Mouse (Mus musculus) cerebellum, adult 2 months (tissue): ENCODE measurements at regions not wholly inside any gene's neighbourhood (a gene's known extent, or its start where the extent isn't known, plus 50 kb on each side); places are given as distances from the start of the nearest gene placed in this dataset.

Source experiments
- CTCF ChIP-seq: fragments of 200-500 bp; IDR thresholded peaks from 2 replicates; pipeline ENCODE4 v1.5.1; 2011; ENCODE audit warnings: low read depth, mild to moderate bottlenecking, control low read depth, low read length, moderate library complexity, borderline replicate concordance; ENCODE audit not compliant: insufficient read depth
- POLR2A ChIP-seq: fragments of 200-500 bp; IDR thresholded peaks from 2 replicates; pipeline ENCODE4 v1.6.1; 2011; ENCODE audit warnings: low read length, control low read depth, borderline replicate concordance; ENCODE audit not compliant: insufficient read depth

DNA sequence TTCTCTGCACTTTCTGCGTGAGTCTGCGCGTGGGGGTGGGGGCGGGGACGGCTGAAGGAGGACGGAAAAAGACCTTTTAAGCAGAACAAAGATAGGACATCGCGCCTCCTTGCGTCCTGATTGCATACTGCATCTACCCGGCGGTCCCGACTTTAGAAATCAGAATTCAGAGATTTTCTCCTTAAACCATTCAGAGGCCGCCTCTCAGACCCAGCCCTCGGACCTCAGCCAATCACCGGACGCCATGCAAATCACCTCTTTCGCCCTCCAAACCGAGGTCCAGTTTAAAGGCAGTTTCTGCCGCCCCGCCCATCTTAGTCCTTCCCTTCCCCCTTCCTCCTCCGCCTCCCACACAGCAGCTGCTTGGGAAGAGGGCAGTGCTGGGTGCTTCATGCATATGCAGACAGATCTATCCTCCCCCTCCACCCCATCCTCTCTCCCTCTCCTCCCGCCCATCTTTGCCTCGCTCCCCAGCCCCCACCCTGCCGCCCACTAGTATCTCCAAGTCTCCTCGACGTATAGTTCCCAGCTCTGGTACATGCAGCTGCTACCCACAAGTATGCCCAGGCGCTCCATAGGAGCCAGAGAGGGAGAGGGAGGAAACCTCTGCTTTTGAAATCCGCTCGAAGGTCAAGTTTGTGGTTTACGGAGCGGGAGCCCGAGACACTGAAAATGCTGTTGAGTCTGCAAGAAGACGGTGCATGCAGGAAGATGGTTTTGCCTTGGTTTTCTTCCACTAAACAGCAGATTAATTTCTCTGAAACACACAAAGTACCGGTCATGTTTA lies 126.0 kb downstream of the Tmem161b start:
- TF ChIP-seq CTCF = peak; percentile 85
- TF ChIP-seq POLR2A = peak; percentile 76
